Mouse (Mus musculus) olfactory bulb, adult 2 months (tissue): ENCODE results near the gene Gm20503. TPM values are rescaled to one million over a fixed set of nuclear protein-coding genes. Genes with fewer than 3 reads are reported as not detected.
A peak's percentile ranks its signal among the peaks of the same experiment; 100 is the strongest.

ENCODE experiments used
- H3K27ac ChIP-seq: fragments of 200-500 bp; 2 replicates; pipeline ENCODE4 v1.5.1; 2012; ENCODE audit warnings: low read depth, low read length; ENCODE audit not compliant: insufficient read depth
- H3K4me1 ChIP-seq: fragments of 200-500 bp; 2 replicates; pipeline ENCODE4 v1.6.1; 2012; ENCODE audit warnings: low read length; ENCODE audit not compliant: control insufficient read depth, insufficient read depth
- H3K4me3 ChIP-seq: fragments of 200-500 bp; 2 replicates; pipeline ENCODE4 v1.5.1; 2012; ENCODE audit warnings: mild to moderate bottlenecking, low read depth, low read length, moderate library complexity; ENCODE audit not compliant: insufficient read depth
- CTCF ChIP-seq: fragments of 200-500 bp; IDR thresholded peaks from 2 replicates; pipeline ENCODE4 v1.5.1; 2012; ENCODE audit warnings: low read depth, mild to moderate bottlenecking, low read length, moderate library complexity; ENCODE audit not compliant: insufficient read depth
- POLR2A ChIP-seq: fragments of 200-500 bp; IDR thresholded peaks from 2 replicates; pipeline ENCODE4 v1.6.1; 2012; ENCODE audit warnings: mild to moderate bottlenecking, low read depth, low read length, moderate library complexity; ENCODE audit not compliant: insufficient read depth
- WGBS: fragments of 180-500 bp; shearing (Covaris S2); methylation state at CpG from one replicate; pipeline ENCODE4 v1.1.7; 2018; 5-methylcytosine and 5-hydroxymethylcytosine counted together
- polyA plus RNA-seq: library from polyadenylated mRNA; stranded (reverse); fragments of >200 nt; gene quantifications from 2 replicates; pipeline ENCODE4 v1.2.4, GENCODE M21; 2012; ENCODE audit warnings: low replicate concordance; ENCODE audit not compliant: missing spikeins, insufficient read depth, insufficient read length

Gm20503 gene
- polyA plus RNA-seq, 1 experiment: not detected

- 55% methylated on average over 10 of the region's 10 CpGs for WGBS
- TF ChIP-seq CTCF (no peak), POLR2A (no peak)
- Histone ChIP-seq H3K4me1 (peaks cover 14% of the 10 kb centered on the region), H3K27ac (no peak overlapping the region), H3K4me3 (peak overlapping the region; percentile 93; the same call in 1 of the 2 replicates)
Measured at GRCm38 (mm10) chr4:59034325-59034917, 31.4 kb downstream of the Gm20503 start.

DNA sequence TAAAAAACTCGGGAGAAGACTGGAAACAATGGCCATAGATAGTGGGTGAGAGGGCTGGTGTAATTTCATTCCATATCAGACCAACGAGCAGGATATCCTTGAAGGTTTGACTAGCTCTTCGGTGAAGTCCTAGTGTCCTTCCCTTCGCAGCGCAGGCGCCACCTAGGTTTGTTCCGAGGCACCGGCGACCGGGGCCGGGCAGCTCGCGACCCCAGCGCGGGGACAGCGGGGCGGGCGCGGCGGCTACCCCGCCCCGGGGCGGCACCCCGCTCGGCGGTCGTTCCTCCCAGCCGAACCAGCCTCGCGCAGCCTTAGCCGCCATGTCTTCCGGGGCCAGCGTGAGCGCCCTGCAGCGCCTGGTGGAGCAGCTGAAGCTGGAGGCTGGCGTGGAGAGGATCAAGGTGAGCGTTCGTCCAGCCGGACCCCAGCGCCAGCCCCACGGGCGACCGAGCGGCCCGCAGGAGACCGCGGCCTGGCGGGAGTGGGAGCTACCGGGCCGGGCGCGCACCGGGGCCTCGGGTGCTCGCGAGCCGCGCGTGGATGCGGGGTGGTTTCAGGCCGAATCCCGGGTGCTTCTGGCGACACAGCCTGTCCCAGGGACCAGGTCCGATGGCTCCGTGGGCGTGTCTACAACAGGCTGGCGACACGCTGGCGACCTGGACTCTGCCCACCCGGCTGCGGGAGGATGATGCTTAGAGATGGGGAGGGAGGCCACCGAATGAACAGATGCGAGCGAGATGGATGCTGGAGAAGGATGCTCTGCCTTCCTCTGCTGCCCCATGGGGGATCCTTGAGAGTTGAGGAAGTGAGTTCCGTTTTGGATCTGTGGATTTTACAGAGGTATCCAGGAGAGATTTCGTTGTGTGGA is 32.1 kb downstream of the Gm20503 start, which contains the start of gene Gng10:
TSS of gene Gng10 (plus strand) at position 171 of the 868 bp plus-strand sequence.
- Histone ChIP-seq H3K4me1 (peaks cover 14% of the 10 kb centered on the region), H3K27ac (peak within 1 kb of the TSS; percentile 89), H3K4me3 (peak within 1 kb of the TSS; percentile 93)
- 9% methylated on average over 76 of the region's 76 CpGs for WGBS
- no peak for TF ChIP-seq CTCF
- TF ChIP-seq POLR2A: peak; percentile 57

GRCm38 (mm10) chr4:59035786-59036350 is 32.9 kb downstream of the Gm20503 start:
- 43% methylated on average over 18 of the region's 18 CpGs for WGBS
- H3K27ac ChIP-seq: peak overlapping the region; percentile 89; the same call in 1 of the 2 replicates
- no peak for TF ChIP-seq POLR2A
- TF ChIP-seq CTCF: no peak

GRCm38 (mm10) chr4:59036490-59037127 is 33.6 kb downstream of the Gm20503 start:
- TF ChIP-seq POLR2A: no peak
- peak; percentile 40; the same call in 1 of the 2 replicates for TF ChIP-seq CTCF
- WGBS: 46% methylated on average over 13 of the region's 13 CpGs
- H3K27ac ChIP-seq: no peak overlapping the region
- H3K4me1 ChIP-seq: peaks cover 14% of the 10 kb centered on the region
- peak overlapping the region; percentile 12; the same call in 1 of the 2 replicates for H3K4me3 ChIP-seq

More at GRCm38 (mm10) chr4:59035786-59036350, 32.9 kb downstream of the Gm20503 start:
- H3K4me1 ChIP-seq: peaks cover 14% of the 10 kb centered on the region
- H3K4me3 ChIP-seq: peak overlapping the region; percentile 93

DNA sequence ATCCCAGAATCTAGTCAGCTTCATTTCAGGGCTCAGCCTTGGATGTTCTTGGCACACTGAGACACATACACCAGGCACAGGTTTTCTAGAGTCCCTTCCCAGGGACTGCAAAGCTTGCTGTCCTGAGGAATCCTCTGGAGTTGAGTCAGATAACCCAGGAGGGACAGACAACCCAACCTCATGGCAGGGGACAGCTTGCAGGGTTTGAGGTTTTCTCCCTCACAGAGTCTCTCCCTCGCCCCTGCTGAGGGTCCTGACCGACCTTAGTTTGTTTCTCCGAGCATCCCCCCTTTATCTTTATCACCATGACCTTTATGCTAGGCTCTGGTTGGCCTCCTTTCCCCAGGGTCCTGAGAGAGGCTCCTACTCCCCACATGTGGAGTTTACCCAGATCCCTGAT is 34.5 kb downstream of the Gm20503 start:
- TF ChIP-seq CTCF: no peak
- no peak for TF ChIP-seq POLR2A
- Histone ChIP-seq H3K27ac (no peak overlapping the region), H3K4me1 (peaks cover 14% of the 10 kb centered on the region), H3K4me3 (no peak overlapping the region)
- WGBS: 96% methylated on average over 3 of the region's 3 CpGs

DNA sequence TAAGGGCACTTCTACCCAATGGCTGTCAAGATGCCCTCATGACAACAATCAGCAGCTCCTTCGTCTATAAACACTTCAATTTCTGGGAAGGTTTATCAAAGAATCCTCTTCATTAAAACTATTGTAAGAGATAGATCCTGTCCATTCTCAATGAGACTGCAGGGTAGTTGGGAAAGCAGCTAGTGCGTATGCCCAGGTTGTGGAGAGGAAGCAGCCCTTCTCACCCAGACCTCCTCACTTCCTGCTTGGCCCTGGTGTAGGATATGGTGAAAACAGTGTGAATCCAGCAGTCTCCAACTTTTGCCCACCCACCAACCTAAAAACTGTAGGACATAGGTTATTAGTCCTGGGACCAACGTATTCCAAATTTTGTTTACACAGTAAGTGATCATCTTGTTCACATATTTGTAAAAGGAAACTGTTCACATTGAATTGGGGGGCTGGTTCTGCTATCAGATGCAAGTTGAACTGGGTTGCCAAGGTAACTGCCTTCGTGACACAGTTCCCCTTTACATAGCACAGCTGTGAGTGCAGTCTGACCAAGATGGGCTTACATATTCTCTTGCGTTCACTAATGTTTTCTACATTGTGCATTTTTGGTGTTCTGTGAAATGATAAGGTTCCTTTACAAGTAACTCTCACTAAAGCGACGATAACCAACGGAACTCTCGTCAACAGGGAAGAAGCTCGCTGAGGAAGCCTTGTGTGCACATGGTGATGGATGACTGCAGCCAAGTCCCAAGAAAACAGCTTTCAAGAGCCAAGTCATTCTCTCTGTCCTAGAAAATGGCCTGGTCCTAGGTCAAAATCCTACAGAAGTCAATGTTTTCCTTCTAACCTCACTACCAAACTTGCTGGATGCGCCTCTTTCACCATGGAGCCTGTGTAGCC is 37.6 kb downstream of the Gm20503 start:
- H3K27ac ChIP-seq: no peak overlapping the region
- WGBS: 81% methylated on average over 11 of the region's 11 CpGs
- H3K4me3 ChIP-seq: no peak overlapping the region
- TF ChIP-seq CTCF (no peak), POLR2A (no peak)
- peaks cover 11% of the 10 kb centered on the region for H3K4me1 ChIP-seq

- Histone ChIP-seq H3K4me3 (no peak overlapping the region), H3K27ac (no peak overlapping the region), H3K4me1 (no peaks in the 10 kb centered on the region)
- TF ChIP-seq POLR2A (no peak), CTCF (no peak)
- WGBS: 97% methylated on average over 5 of the region's 5 CpGs
Measured at GRCm38 (mm10) chr4:59043074-59043473, 40.1 kb downstream of the Gm20503 start.

DNA sequence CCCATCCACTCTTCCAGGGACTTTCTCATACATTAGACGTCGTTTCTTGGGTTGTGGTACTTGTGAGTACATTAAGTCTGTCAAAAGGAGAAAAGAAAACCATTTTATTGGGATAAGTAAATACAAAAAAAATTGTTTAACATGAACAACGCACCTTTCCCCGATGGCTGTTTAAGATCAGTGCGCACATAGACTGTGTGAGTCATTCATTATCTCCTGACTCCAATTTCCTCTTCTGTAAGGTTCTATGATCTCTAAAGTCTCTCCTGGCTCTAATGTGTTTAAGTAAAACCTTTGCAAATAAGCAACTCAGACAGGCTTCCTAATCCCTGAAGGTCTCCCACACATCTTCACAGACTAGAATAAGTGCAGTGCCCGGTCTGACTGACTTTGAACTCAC is 40.9 kb downstream of the Gm20503 start:
- H3K4me3 ChIP-seq: no peak overlapping the region
- no peak overlapping the region for H3K27ac ChIP-seq
- TF ChIP-seq CTCF: no peak
- TF ChIP-seq POLR2A: no peak
- H3K4me1 ChIP-seq: no peaks in the 10 kb centered on the region
- 87% methylated on average over 6 of the region's 6 CpGs for WGBS
